Mouse (Mus musculus) CH12F3 (cell line): ENCODE measurements around the gene Ank.

Experiments used
- in situ Hi-C: fragments of 300-500 bp; cut with MboI; formaldehyde crosslinking; loops from 2 replicates; pipeline ENCODE4 v1.14.3; 2020; ENCODE audit warnings: low sequenced_read_pairs

Gene Ank

DNA sequence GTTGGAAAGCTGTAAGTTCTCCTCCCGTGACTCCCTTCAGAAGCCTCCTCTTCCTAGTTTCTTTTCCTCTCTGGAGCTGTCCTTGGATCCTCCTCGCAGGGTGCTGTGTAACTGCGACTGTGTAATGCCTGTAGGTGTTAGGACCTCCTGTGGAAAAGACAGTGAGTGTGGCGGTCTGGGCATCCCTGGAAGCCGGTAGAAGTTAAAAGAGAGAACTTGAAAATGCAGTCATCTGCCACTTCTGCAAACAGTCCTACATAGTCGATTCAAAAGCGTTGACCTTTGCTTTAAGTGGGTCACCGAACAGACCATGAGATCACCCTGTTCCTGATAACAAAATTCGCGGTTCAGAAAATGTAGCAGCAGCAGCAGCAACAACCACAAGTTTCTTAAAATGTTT is 27.0 kb downstream of the Ank start:
- in situ Hi-C loops: no loop called here

DNA sequence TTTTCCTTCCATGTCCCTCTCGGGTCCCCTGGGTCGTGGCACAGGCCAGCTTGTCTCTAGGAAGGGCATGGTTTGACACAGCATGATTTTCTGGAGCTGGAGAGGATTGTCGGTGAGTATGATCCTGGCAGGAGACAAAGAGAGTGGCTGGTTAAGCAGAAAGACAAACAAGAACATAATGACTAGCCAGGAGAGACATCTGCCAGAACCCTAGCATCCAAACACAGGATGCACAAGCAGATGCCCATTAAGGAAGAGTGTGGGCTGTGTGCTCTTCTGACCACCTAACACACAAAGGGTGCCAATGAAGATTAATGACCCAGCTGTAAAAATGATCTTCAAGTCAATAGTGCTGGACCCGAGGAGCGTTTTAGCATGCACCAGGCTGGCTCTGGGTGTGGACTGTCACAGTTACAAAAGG is 29.5 kb downstream of the Ank start:
- in situ Hi-C loops: no loop called here

DNA sequence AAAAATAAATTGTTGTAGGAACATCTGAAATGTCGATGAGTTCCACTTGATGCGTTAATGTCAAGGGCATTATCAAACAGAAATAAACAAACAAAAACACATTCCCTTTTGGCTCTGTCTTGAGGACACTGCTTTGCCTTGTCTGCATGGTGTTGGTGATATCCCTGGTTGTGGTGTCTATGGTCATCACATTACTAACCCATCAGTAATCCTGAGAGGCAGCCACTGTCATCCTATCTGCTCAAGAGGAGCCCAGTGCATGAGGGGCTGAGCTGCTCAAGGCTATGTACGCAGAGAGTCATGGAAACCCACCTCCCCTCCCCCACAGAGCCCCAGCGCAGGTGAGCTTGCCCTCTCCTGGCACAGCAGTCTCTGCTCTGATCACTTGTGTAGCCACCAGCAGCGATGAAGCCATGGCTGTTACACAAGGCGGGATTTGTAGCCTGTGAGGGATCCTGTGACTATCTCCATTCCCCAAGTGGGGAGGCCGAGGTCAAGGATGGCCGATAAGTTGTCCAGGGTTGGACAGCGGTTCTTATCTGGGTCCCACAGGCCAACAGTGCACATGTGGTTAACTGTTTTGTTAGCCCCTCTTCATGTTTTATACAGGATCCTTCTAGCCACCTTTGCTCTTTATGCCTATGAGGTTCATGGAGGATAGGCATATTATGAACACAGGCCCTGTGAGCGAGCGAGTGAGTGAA is 30.3 kb downstream of the Ank start:
- in situ Hi-C loops: no loop called here

DNA sequence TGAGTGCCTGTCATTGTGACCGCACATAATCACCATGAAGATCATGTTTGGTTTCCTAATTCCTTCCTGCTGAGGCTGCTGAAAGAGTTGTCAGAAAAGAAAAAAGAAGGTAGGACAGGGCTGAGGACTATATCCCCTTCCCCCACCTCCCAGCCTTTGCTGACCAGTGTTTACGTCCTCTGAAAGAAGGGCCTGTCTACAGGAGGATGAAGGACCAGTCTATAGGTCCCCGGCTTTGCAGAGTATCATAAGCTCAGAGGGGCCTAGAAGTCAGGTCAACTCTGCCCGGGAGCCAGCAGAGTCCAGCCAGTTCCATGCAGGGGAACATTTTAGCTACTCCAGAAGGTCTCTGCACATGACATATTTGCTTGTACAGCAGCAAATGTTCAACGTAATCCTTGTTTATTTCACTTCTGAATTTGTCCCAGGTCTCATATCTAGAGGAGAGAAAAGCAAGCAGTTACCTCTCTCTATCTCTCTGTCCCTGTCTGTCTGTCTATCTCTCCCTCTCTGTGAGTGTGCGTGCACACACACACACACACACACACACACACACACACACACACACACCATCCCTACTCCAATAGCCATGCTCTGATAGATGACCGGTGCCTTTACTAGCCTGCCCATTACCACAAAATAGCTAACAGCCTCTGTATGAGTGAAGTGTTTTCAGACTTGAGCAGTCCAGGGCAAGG is 31.0 kb downstream of the Ank start:
- in situ Hi-C loops: no loop called here

DNA sequence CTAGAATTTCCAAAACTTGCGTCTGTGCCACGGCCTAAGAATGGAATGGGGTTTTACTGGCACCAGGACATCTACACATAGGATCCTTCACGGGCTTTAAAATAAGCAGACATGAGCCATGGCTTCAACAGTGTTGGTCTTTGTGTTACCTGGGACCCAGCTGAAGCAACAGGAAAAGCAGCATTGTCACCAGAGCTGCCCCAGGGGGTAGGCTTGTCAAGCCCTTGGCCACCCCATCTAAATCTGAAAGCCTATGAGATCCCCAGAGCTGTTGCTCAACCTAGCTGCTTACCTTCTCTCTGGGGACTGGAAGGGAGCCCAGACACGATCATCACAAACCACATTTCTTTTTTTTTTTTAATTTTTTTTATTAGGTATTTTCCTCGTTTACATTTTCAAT is 31.6 kb downstream of the Ank start:
- in situ Hi-C loops: no loop called here

DNA sequence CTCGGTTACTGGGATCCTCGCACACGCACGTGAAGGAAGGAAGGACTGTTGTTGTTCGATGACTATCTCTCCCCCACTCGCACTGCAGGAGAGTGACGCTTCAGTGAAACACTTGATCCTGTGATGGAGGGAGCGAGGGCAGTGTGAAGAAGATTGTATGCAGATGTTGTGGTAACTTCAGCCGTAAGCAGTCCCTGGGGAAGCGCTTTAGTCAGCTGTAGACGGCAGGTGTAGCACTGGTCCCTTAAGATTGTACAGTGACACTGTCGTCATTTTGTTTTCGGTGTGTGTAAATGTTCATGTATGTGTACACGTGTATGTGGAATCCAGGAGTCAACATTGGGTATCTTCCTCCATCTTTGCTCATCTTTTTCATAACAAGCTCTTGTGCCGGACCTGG is 33.9 kb downstream of the Ank start:
- in situ Hi-C loops: no loop called here

DNA sequence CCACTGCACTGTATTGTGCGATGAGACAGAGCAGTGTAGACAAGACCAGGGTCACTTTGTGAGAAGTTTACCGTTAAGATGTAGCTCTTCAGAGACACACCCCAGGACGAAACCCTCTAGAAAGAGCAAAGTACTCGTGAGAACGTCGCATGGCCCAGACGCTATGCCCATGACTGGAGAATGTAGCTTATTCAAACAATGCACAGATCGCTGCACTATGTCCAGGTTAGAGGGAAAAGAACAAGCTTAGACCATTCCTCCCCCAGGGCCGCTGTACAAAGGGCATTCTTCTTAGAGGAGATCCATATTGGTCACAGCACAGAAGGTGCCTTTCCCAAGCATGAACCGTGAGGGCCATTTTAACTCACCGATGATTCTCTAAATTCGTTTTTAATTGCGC is 35.9 kb downstream of the Ank start:
- in situ Hi-C loops: no loop called here

DNA sequence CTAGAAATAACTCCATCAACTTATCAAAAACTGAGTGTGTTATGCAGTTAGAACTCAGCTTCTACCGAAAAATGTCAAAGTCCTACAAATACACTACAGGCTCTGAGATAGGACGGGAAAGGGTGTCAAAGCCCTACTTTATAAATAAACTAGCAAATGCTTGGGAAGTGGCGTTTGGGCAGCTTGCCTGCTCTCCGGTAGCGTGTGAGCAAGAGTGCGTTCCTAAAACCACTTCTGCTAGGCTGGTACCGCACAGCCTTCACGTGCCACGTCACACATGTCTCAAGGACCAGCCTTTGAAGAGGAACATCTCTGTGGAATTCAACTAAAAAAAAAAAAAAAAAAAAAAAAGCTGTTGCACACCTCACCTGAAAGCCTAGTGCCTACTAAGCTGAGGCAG is 36.7 kb downstream of the Ank start:
- in situ Hi-C loops: no loop called here

DNA sequence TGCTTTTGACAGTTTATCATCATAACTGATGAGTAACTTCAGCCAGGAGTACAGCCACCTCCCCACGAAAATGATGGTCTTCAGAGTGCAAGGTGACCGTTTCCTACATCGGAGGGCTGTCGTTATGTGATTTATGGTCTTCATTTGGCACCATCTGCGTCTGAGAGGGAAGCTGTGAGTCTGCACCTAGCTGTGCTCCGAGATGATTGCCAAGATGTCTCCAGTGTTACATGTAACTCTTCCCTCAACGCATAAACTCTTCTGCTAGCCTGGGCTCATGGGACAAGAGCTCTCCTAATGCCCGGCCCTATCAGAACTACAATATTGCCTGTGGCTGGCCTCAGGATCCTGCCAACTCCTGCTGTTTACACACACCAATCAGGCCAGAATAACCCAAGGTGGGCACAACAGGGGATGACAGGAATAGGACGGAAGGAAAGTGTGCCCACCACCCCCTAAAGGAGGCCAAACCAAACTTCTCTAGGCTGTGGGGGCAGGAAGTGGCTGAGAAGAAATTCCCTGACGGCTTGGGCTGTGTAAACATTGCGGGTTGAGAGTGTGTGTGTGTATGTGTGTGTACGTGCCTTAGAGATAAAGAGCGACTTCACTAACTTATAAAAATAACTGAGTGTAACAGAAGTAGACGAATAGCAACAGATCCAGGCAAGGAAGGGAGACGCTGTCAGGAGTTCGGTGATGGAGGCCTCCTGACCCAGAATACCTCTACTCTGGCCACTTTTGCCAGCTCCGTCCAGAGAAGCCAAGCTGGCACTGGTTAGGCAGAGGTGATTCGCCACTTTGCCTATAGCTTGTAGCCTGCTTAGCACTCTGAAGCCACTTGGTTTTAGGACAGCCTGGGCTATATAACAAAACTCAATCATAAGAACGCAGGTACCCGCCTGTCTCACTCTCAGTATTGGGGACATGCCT is 37.6 kb downstream of the Ank start:
- in situ Hi-C loops: no loop called here

DNA sequence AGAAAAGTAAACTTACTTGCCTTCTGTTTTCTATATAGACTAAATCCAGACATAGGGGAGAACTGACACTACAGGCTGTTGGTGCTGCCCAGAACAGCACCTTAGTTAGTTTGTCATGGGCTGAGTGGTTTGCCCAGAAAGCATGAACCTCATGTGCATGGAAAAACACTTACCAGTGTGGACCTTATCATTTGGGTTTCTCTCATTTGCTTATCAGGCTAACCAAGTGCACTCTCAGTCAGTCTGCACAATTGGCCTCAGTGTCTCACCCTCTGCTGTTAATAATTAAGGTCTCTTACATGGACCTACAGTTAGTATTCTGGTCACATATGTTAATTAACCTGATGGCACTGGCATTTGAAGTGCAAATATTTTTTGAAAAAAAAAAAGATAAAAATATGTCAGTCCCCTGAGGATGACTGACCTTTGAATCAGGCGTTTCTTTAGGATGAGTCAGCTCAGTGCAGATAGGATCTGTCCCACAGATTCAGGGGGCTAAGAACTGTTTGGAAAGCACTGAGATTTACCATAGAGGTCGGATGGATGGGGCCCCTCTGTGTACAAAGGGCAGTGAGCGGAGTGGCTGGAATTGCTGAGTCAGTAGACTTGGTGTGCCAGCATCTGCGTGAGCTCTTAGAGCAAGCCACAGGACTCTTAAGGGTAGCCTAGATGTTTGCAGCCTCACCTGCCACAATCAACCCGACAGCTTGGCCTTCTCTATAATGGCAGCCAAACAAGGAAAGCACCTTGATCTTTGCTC is 39.8 kb downstream of the Ank start:
- in situ Hi-C loops: no loop called here

DNA sequence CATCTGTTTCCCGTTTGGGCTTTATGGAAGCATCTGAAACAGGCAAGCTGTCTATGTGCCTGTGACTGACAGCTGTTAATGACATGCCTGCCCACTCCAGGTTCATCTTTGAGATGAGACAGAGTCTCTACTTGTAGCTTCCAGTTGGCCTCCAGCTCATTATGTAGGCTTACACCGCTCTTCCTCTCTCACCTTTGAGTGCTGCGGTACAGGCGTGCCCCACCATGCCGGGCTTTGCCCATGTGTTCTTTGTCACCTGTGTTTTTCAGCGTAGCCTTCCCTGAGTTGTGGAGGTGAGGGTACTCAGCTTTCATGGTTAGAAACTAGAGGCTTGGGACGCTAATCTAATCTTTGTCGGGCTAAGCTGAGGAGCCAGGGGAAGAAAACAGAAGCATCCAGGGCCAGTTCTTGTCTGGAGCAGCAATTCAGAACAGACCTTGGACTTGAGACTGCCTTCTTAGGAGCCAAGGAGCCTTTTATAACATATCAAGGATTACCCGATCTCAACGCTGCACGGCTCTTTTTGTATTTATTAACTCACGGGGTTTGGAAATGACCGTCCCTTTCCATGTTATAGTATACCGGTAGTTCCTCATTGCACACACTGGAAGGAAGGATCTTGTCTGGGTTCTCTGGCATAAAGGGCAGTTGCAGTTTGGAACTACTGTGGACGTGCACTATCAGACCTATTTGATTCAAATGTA is 40.6 kb downstream of the Ank start:
- in situ Hi-C loops: no loop called here

DNA sequence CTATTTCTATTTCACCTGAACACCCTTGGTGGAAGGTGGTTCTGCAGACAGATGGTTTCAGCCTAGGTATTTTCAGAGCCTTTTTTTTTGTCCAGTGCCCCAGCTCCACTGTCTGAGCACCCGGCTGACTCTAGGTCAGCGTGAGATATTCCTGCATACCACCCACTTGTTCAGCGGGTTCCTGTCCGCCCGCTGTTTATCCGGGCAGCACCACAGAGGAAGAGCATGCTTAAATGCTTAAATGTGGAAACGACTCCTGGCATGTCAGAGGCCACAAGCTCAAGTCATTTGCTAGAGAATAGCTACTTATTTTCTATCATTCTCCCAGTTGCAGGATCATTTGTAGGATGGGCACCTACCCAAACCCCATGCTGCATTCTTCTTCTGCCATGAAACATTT is 41.7 kb downstream of the Ank start:
- in situ Hi-C loops: no loop called here

DNA sequence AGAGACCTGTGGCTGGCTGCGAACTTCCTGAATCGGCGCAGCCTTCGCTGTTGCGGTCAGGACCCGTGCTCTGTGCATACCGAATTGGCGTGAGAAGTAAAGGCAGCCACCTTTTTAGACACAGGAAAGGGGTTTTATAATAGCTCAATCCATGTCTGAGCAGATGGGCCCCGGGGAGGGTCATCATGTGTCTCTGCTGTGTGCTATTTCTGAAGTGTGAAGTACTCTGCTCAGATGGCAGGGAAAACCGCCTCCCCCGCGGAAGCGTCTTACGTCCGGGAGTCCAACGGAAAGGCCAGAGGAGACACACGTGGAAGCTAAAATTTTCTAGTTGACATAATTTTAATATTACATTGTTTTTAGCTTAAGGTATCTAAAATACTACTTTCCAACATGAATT is 42.5 kb downstream of the Ank start:
- in situ Hi-C loops: no loop called here

DNA sequence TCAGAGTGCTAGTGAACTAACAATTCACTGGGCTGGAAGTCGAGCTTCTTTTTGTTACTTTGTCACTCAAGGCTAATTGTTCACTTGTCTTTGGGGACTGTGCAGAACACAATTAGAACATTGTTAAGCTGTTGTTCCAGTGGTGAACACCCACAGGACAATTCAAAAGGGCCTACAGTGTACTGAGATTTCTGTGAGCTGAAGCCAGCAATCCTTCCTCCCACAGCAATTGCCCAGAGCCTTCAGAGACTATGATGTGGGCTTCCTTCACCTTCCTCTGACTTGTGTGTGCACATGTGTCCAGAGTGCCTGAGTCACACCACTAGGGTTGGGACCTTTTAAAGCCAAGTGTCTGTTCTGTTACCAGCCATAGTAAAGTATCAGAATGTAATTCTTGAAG is 50.5 kb downstream of the Ank start:
- in situ Hi-C loops: no loop called here

DNA sequence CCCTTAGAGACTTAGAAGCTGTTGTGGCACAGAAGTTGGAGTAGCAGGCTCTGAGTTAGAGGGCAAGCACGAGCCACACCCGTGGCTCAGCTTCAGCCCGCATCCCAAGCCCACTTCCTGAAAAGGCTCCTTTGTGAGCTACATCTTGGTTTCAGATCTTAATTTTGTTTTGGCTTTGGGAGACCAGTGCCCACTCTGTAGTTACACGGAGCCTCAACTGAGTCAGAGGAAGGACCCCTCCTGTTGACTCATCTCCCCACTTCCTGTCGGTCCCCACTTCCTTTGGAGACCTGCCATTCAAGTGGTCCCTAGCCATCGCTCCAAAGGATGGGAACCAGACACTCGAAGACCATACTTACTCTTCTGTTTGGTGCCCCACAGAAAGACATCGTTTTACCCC is 51.5 kb downstream of the Ank start:
- in situ Hi-C loops: no loop called here

DNA sequence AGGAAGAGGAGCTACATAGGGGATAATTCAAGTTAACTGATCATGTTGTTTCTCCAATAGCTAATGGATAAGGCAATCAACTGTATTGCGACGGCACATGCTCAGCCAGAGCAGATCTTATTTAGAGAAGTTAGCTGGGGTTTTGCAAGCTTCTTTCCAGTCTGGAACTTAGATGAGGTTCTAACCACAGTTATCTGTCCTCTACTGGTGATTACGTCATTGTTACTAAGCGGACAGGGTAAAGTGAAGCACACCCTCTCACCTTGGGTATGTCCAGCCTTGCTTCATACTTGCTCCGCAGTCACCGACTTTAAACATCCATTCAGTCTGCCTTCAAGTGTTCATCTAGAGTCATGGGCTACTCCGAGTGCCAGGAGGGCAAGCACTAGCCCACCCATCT is 53.4 kb downstream of the Ank start:
- in situ Hi-C loops: no loop called here

DNA sequence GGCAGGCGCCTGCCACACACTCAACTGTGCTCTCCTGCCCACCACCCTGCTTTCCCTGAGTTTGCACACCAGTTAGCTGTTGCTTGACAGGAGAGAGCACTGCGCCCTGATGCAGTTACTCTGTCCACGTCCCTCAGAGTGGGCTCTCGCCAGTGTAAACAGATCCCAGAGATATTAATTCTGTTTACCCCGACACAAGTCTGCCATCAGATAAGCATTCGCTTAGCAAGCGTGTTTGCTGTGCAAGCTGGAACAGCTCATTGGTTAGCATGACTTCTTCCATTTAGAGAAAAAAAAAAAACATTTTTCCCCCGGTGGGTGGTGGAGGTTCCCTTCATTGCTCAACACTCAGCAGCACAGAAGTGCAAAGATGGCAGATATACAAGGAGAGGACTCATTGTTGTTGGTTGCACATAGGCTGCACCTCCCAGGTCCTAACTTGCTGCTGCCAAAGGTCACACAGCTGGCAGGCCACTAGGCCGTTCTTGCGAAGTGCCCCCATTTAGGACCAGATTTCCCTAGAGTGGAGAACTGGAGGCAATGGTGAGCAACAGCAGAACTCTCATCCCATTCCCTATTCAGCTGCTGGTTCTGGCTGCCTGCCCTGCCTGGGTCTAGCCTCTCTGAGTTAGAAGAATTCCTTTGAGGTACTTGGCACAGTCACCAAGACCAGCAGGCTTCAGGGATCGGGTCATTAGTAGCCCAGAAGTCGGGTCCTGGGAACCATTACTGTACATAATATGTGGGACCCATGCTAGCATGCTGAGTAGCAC is 58.9 kb downstream of the Ank start:
- in situ Hi-C loops: no loop called here

DNA sequence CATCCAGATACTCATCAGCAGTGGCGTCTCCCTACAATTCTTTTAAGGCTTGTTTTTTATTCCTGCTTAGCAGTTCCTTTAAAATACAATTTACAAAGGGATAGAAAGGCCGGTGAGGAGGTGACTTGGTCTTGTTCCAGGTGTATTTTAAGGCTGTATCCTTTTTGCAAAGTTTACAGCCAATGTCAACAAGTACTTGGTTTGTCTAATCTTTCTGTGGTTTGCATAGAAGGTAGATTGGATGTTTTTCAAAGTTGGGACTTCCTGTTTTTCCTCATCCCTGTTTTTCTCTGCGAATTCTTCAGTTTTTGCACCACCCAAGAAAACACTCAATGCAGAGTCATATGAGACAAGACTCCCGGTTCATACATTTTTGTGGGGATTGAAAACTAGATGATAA is 62.4 kb downstream of the Ank start:
- in situ Hi-C loops: no loop called here

DNA sequence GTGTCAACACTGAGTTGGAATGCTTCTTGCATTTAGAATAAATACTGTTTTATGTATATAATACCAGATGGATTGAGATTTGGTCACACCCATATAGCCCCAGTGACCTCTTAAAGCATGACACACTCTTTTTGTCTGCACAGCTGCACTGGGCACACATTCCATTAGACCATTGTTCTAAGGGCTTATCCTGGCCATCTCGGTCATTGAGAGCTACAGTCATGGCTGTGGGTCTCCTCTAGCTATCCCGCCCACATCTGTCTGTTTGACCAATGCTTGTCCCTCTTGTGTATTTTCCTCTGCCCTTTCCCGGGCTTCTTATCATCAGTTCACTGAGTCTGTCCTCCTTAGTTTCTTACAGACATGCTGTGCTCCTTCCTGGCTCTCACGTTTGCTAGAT is 63.5 kb downstream of the Ank start:
- in situ Hi-C loops: no loop called here

DNA sequence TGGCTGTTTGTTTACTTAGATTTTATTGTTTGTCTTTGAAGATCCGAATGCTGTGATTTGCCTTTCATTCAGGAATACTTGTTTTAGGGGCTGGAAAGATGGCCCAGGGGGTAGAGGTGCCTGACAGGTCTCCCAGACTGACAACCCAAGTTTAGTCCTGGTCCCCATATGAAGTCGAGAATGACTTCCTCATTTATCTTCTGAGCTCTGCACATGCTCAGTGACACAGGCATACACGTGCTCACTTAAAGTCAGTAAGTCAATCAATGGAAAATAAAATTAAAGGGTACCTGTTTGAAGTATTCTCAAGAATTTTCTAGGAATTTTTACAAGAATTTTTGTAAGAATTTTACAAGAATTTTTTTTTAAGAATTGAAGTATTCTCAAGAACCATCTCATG is 66.6 kb downstream of the Ank start:
- in situ Hi-C loops: no loop called here
